Mouse (Mus musculus) CH12.LX (cell line): Measurements from ENCODE around the gene Rassf8. TPM values are rescaled to one million over a fixed set of nuclear protein-coding genes. Genes with fewer than 3 reads are reported as not detected.

Experiments used
- DNase-seq: peaks from one replicate; pipeline ENCODE4 v3.0.0-alpha.2; 2013; ENCODE audit errors: extremely low read depth
- H3K27ac ChIP-seq: 2 replicates; pipeline ENCODE4 v1.5.1; 2012; ENCODE audit warnings: low read depth, mild to moderate bottlenecking, control low read depth, moderate library complexity; ENCODE audit not compliant: insufficient read depth
- H3K27me3 ChIP-seq: replicated peaks from 2 replicates; pipeline ENCODE3; 2012; ENCODE audit warnings: inconsistent platforms
- H3K36me3 ChIP-seq, 2 experiments: replicated peaks in 1 of 2; 2 replicates each; pipeline versions ENCODE3 to v1.6.1; 2012; ENCODE audit warnings: inconsistent platforms in 1 of 2, low read length in 1 of 2, mild to moderate bottlenecking in 1 of 2, mixed read lengths in 1 of 2, moderate library complexity in 1 of 2; ENCODE audit not compliant: control insufficient read depth in 1 of 2, insufficient read depth in 1 of 2
- H3K4me1 ChIP-seq, 2 experiments: 2 replicates each; pipeline ENCODE4 v1.6.1; 2012; ENCODE audit warnings: inconsistent platforms in 1 of 2, moderate library complexity in 1 of 2; ENCODE audit not compliant: insufficient read depth in 2 of 2, control insufficient read depth in 1 of 2
- H3K4me2 ChIP-seq: 2 replicates; pipeline ENCODE4 v1.6.1; 2012; ENCODE audit warnings: low read depth, mild to moderate bottlenecking, control low read depth; ENCODE audit not compliant: poor library complexity, insufficient read depth, severe bottlenecking
- H3K4me3 ChIP-seq, 3 experiments: fragments of 150-350 bp in 1 of 3; sonication (generic) in 1 of 3; replicated peaks in 1 of 3; 2 replicates each; pipeline versions ENCODE3 to v1.5.1; 2011 to 2012; ENCODE audit warnings: low read depth in 2 of 3, low read length in 2 of 3, mild to moderate bottlenecking in 2 of 3, moderate library complexity in 2 of 3, control low read depth in 1 of 3, improper control_type of control experiment in 1 of 3, inconsistent platforms in 1 of 3, mixed read lengths in 1 of 3; ENCODE audit not compliant: poor library complexity in 1 of 3
- H3K79me2 ChIP-seq: replicated peaks from 2 replicates; pipeline ENCODE4 v1.6.1; 2012; ENCODE audit warnings: mild to moderate bottlenecking, moderate library complexity; ENCODE audit not compliant: control insufficient read depth, poor library complexity, insufficient read depth, severe bottlenecking; ENCODE audit errors: extremely low read depth
- H3K9ac ChIP-seq: 2 replicates; pipeline ENCODE4 v1.6.1; 2012; ENCODE audit warnings: low read depth, mild to moderate bottlenecking, control low read depth, moderate library complexity; ENCODE audit not compliant: insufficient read depth
- H3K9me3 ChIP-seq: replicated peaks from 2 replicates; pipeline ENCODE3; 2012; ENCODE audit warnings: low read length, inconsistent platforms, mixed read lengths
- BHLHE40 ChIP-seq: IDR thresholded peaks from 2 replicates; pipeline ENCODE4 v1.6.1; 2011; ENCODE audit warnings: mild to moderate bottlenecking, low read depth, low read length, improper control_type of control experiment
- CHD1 ChIP-seq: IDR thresholded peaks from 2 replicates; pipeline ENCODE4 v1.6.1; 2012; ENCODE audit warnings: low read depth, low read length, improper control_type of control experiment, inconsistent platforms
- CHD2 ChIP-seq: IDR thresholded peaks from 2 replicates; pipeline ENCODE4 v1.6.1; 2011; ENCODE audit warnings: low read length, improper control_type of control experiment
- E2F4 ChIP-seq: IDR thresholded peaks from 2 replicates; pipeline ENCODE4 v1.6.1; 2011; ENCODE audit warnings: low read depth, low read length, improper control_type of control experiment; ENCODE audit not compliant: insufficient replicate concordance
- ELF1 ChIP-seq: IDR thresholded peaks from 2 replicates; pipeline ENCODE4 v1.6.1; 2014; ENCODE audit warnings: low read depth, mild to moderate bottlenecking, inconsistent platforms, low read length, improper control_type of control experiment
- EP300 ChIP-seq: IDR thresholded peaks from 2 replicates; pipeline ENCODE4 v1.6.1; 2011; ENCODE audit warnings: low read length, improper control_type of control experiment
- ETS1 ChIP-seq: conservative IDR thresholded peaks from 2 replicates; pipeline ENCODE4 v1.6.1; 2012; ENCODE audit warnings: low read depth, mild to moderate bottlenecking, inconsistent platforms, low read length, improper control_type of control experiment, moderate library complexity
- HCFC1 ChIP-seq: IDR thresholded peaks from 2 replicates; pipeline ENCODE4 v1.6.1; 2012; ENCODE audit warnings: low read depth, mild to moderate bottlenecking, inconsistent platforms, low read length, improper control_type of control experiment
- IRF4 ChIP-seq: IDR thresholded peaks from 2 replicates; pipeline ENCODE4 v1.6.1; 2014; ENCODE audit warnings: low read depth, mild to moderate bottlenecking, inconsistent platforms, low read length, improper control_type of control experiment
- KAT2A ChIP-seq: IDR thresholded peaks from 2 replicates; pipeline ENCODE4 v1.6.1; 2012; ENCODE audit warnings: low read length, improper control_type of control experiment, inconsistent platforms; ENCODE audit not compliant: insufficient replicate concordance
- MAFK ChIP-seq: IDR thresholded peaks from 2 replicates; pipeline ENCODE4 v1.6.1; 2011; ENCODE audit warnings: low read length, improper control_type of control experiment; ENCODE audit not compliant: insufficient replicate concordance
- MAX ChIP-seq: IDR thresholded peaks from 2 replicates; pipeline ENCODE4 v1.6.1; 2011; ENCODE audit warnings: low read length, improper control_type of control experiment
- MAZ ChIP-seq: IDR thresholded peaks from 2 replicates; pipeline ENCODE4 v1.6.1; 2012; ENCODE audit warnings: low read depth, mild to moderate bottlenecking, inconsistent platforms, low read length, improper control_type of control experiment, moderate library complexity
- MEF2A ChIP-seq: IDR thresholded peaks from 2 replicates; pipeline ENCODE4 v1.6.1; 2014; ENCODE audit warnings: low read depth, mild to moderate bottlenecking, inconsistent platforms, low read length, improper control_type of control experiment, borderline replicate concordance
- MYC ChIP-seq: IDR thresholded peaks from 2 replicates; pipeline ENCODE4 v1.6.1; 2011; ENCODE audit warnings: low read depth, mild to moderate bottlenecking, improper control_type of control experiment, low read length
- NELFE ChIP-seq: IDR thresholded peaks from 2 replicates; pipeline ENCODE4 v1.6.1; 2011; ENCODE audit warnings: low read depth, low read length, improper control_type of control experiment
- PAX5 ChIP-seq: IDR thresholded peaks from 2 replicates; pipeline ENCODE4 v1.6.1; 2012; ENCODE audit warnings: low read length, inconsistent platforms, mixed read lengths
- POLR2A ChIP-seq: IDR thresholded peaks from 2 replicates; pipeline ENCODE4 v1.6.1; 2011; ENCODE audit warnings: low read depth, mild to moderate bottlenecking, improper control_type of control experiment, low read length
- POLR2AphosphoS2 ChIP-seq: IDR thresholded peaks from 2 replicates; pipeline ENCODE4 v1.6.1; 2011; ENCODE audit warnings: low read depth, low read length, improper control_type of control experiment
- RAD21 ChIP-seq: IDR thresholded peaks from 2 replicates; pipeline ENCODE4 v1.6.1; 2011; ENCODE audit warnings: low read depth, mild to moderate bottlenecking, low read length, improper control_type of control experiment, moderate library complexity
- RCOR1 ChIP-seq: conservative IDR thresholded peaks from 2 replicates; pipeline ENCODE4 v1.6.1; 2012; ENCODE audit warnings: low read depth, mild to moderate bottlenecking, inconsistent platforms, low read length, improper control_type of control experiment
- SIN3A ChIP-seq: IDR thresholded peaks from 2 replicates; pipeline ENCODE4 v1.6.1; 2012; ENCODE audit warnings: low read length, improper control_type of control experiment, inconsistent platforms
- TBP ChIP-seq: conservative IDR thresholded peaks from 2 replicates; pipeline ENCODE4 v1.6.1; 2011; ENCODE audit warnings: low read depth, low read length, improper control_type of control experiment
- TCF12 ChIP-seq: IDR thresholded peaks from 2 replicates; pipeline ENCODE4 v1.6.1; 2014; ENCODE audit warnings: low read depth, mild to moderate bottlenecking, inconsistent platforms, low read length, improper control_type of control experiment
- UBTF ChIP-seq: IDR thresholded peaks from 2 replicates; pipeline ENCODE4 v1.6.1; 2012; ENCODE audit warnings: low read depth, mild to moderate bottlenecking, inconsistent platforms, low read length, improper control_type of control experiment, moderate library complexity
- USF1 ChIP-seq: IDR thresholded peaks from 2 replicates; pipeline ENCODE4 v1.6.1; 2014; ENCODE audit warnings: low read depth, mild to moderate bottlenecking, inconsistent platforms, low read length, improper control_type of control experiment
- ZC3H11A ChIP-seq: IDR thresholded peaks from 2 replicates; pipeline ENCODE4 v1.6.1; 2012; ENCODE audit warnings: low read depth, mild to moderate bottlenecking, inconsistent platforms, low read length, improper control_type of control experiment
- ZMIZ1 ChIP-seq: IDR thresholded peaks from 2 replicates; pipeline ENCODE4 v1.6.1; 2012; ENCODE audit warnings: low read depth, mild to moderate bottlenecking, inconsistent platforms, low read length, improper control_type of control experiment
- dilution Hi-C: fragments of 300-500 bp; cut with MboI; formaldehyde crosslinking; loops from 2 replicates; pipeline ENCODE4 v1.14.3; 2020; ENCODE audit warnings: low sequenced_read_pairs; ENCODE audit not compliant: extremely low pct_unique_long_range_greater_than_20kb, extremely low pct_ligation_motif_present
- in situ Hi-C: fragments of 300-500 bp; cut with MboI; formaldehyde crosslinking; loops from 3 replicates; pipeline ENCODE4 v1.14.3; 2019; ENCODE audit warnings: low sequenced_read_pairs, low pct_ligation_motif_present, low pct_unique_long_range_greater_than_20kb, mixed read lengths
- polyA plus RNA-seq: library from polyadenylated mRNA; unstranded; fragments of >175 nt; gene quantifications from 2 replicates; pipeline ENCODE4 v1.2.1, GENCODE M21; 2012; ENCODE audit warnings: low read depth; ENCODE audit not compliant: insufficient read length
- total RNA-seq, 2 experiments: library from RNA; depleted of rRNA; stranded (reverse); fragments of 300-350 nt in 1 of 2; fragments of >200 nt in 1 of 2; gene quantifications; 2 replicates each; pipeline ENCODE4 v1.2.3; 2012 to 2014

Rassf8 gene
- total and polyA plus RNA-seq, 3 experiments = 0.34 to 0.59 (median 0.48) TPM

DNA sequence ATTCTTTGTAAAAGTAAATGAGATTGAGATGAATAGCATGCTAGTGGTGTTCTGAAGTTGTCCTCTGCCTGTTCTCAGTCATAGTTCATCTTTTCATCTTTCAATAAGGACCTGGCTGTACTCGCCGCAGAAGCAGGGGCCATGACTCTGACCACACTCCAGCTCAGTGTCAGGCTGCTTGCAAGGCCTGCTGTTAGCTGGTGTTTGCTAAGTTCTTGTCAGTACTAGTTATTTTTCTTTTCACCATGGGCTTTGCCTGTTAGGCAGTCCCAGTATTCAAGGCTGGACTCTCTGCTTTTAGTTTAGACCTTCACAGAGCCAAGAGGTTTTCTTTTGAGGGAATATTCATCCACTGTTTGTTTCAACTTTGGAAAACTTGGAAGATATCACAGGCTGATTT is 40.8 kb downstream of the Rassf8 start:
- DNase-seq = no peak
- Histone ChIP-seq H3K27ac (no peak overlapping the region), H3K4me1 (no peaks in the 10 kb centered on the region), H3K9ac (no peak overlapping the region), H3K9me3 (no peaks in the 10 kb centered on the region), H3K79me2 (no peaks in the 10 kb centered on the region)
- in situ Hi-C loops = no loop called here
- TF ChIP-seq E2F4 (no peak), ELF1 (no peak), MAFK (no peak), USF1 (no peak), KAT2A (no peak), TCF12 (no peak), ZMIZ1 (no peak), POLR2A (no peak), MAX (no peak), MAZ (no peak), RCOR1 (no peak), HCFC1 (no peak), MYC (no peak), TBP (no peak), MEF2A (no peak), POLR2AphosphoS2 (no peak), RAD21 (no peak), BHLHE40 (no peak), UBTF (no peak), ETS1 (no peak)
- TF ChIP-seq, all 38 proteins: peak for 0
- Histone ChIP-seq H3K27me3 (no peaks in the 10 kb centered on the region), H3K36me3 (no peaks in the 10 kb centered on the region), H3K4me2 (no peak overlapping the region), H3K4me3 (no peak overlapping the region)
- dilution Hi-C loops = no loop called here

DNA sequence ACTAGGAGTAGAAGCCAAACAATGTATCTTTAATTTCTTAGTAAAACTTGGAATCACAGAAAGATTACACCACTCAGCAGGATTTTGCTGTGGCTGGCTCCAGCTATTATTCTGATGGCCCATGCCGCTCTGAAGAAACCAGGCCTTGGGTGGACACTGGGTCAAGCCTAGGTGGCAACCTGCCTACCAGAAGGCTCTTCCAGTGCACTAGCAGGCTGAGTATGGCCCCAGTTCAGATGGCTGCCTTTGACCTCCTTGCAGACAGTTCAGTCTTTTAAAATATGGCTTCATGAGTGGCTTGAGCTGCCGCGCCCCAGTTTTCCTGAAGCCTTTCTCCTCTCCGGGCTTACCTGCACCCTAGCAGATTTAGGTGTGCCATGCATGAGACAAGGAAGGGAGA is 43.2 kb downstream of the Rassf8 start:
- Histone ChIP-seq H3K4me3 (no peak overlapping the region), H3K4me2 (no peak overlapping the region), H3K27me3 (no peaks in the 10 kb centered on the region), H3K9ac (no peak overlapping the region), H3K79me2 (no peaks in the 10 kb centered on the region), H3K36me3 (no peaks in the 10 kb centered on the region), H3K9me3 (peaks cover under 1% of the 10 kb centered on the region), H3K27ac (no peak overlapping the region), H3K4me1 (no peaks in the 10 kb centered on the region)
- dilution Hi-C loops (no loop called here), in situ Hi-C loops (loop anchor here (10.0 kb wide), 1 partner anchor 425 kb away; no protein-coding TSS in a partner anchor)
- TF ChIP-seq IRF4 (no peak), EP300 (no peak), ZC3H11A (no peak), UBTF (no peak), SIN3A (no peak), MEF2A (no peak), TBP (no peak), RCOR1 (no peak), PAX5 (no peak), NELFE (no peak), CHD2 (no peak), CHD1 (no peak), RAD21 (no peak)
- DNase-seq = no peak
